Mouse (Mus musculus) spleen, adult 12 weeks (tissue): ENCODE measurements around the gene Frrs1l.
A peak's percentile ranks its signal among the peaks of the same experiment; 100 is the strongest.

ENCODE experiments used
- DNase-seq: peaks from one replicate; pipeline ENCODE4 v3.0.0; 2022; ENCODE audit warnings: low spot score

Frrs1l gene

DNA sequence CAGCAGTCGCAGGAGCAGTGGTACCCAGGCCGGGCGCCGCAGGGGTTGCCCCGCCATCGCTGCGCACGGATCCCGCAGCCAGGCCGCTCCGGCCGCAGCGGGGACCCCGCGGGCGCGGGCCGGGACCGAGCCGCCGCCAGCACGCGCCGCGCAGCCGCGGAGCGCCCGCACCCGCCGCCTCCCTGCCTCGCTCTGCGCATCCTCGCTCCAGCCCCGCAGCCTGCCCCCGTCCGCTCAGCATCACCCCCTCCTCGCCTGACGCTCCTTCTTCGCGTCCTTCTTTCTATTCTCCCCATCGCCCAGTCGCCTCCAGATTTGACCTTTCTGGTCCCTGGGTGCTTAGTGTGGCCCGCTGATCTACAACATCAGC, at the start of gene Frrs1l:
Gene Frrs1l (minus strand): TSS at position 177 of the 370 bp plus-strand sequence.
- DNase-seq: no peak

GRCm38 (mm10) chr4:57039127-57040031, 49.2 kb upstream of the Frrs1l start:
- no peak for DNase-seq

- no peak for DNase-seq
Measured at GRCm38 (mm10) chr4:57037554-57037953, 47.4 kb upstream of the Frrs1l start.

GRCm38 (mm10) chr4:57034169-57034568, 44.0 kb upstream of the Frrs1l start:
- DNase-seq: no peak

DNA sequence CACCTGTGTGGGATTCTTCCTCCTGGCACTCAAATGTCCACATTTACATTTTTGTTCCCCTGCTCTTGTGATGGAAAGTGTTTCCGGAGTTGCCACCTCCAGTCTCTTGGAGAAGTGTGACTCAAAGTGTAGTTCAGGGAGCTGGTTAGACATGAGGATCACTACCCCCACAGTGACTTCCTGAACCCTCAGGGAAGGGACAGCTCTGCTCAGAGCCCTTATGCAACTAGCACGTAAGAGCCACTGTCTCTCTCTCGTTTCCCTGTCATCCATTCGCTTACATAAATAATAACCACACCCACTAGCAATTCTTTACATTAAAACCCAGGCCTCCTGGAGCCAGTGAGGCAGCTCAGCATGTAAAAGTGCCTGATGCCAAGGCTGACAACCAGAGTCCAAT, 41.2 kb upstream of the Frrs1l start:
- no peak for DNase-seq

DNA sequence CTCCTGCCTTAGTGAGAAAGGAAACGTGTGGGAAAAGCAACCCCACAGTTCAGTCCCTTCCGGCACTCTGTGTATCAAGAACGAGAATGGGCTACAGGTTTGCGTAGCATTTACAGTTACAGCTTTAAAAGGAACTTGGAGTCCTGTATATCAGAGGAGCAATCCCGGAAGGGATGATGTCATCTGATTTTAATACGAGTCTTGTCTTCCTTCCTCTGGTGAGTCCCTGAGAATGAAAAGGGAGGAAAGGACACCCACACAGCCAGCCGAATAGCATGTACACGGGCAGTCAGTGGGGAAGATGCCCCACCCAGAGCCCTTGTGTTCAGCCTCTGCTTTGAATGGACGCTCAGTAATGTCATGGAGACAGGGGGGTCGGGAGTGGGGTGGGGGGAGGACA, 37.8 kb upstream of the Frrs1l start:
- DNase-seq: no peak

DNA sequence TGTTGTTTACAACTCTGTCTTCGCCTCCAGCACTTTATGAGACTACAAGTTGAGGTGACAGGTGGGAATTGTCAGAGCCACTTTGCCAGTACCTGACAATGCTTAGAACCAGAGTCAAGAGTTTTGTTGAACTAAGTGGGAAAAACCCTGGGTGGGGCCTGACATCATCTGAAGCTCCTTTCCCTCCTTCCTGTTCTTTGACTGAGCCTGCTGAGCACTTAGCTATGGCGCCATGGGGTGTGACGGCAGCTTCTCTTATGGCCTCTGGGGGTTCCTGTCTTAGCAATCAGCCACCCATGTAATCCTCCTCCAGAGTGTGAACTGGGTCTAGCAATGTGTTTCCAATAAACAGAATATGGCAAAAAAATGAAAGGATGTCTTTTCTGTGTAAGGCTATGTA, 33.3 kb upstream of the Frrs1l start:
- peak; percentile 13 for DNase-seq

- no peak for DNase-seq
Measured at GRCm38 (mm10) chr4:57021288-57021687, 31.1 kb upstream of the Frrs1l start.

- DNase-seq: peak; percentile 37
Measured at GRCm38 (mm10) chr4:57017229-57017628, 27.0 kb upstream of the Frrs1l start.

DNA sequence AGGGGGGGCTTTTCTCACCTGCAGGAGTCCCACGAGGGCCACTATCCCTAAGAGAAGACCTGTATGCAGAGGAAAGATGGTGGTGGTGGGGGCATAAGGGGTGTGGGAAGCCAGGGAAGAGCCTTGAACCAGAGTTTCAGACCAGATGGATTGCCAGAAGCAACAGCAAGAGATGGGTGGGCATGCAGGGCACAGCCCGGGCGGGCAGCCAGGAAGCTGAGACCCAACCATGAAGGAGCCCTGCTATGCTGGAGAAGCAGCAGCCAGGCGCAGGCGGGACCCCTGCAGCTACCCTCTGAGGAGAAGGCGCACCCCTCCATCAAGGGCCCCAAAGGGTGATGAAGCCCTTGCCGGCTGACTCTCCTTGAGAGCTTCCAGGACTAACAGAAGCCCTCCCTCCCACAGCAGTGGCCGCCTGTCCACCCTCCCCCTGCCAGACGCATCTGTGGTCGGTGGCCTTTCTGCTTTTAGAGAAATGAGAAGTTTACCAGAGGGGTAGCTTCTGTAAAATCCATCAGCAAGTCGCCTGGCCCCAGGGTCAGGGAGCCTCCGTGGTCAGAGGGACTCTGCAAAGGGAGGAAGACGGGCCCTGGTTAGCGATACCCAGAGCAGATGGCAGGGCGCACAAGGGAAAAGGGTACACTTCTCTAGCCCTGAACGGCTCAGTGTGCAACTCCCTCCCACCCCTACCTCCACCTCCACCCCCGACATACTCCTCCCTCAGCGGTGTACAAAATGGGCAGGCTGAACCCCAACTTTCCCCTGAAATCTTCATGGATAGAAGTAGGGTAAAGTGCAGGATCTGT, 26.4 kb upstream of the Frrs1l start:
- no peak for DNase-seq

- DNase-seq: no peak
Measured at GRCm38 (mm10) chr4:57015032-57015431, 24.8 kb upstream of the Frrs1l start.

GRCm38 (mm10) chr4:57011454-57012046, 21.4 kb upstream of the Frrs1l start:
- DNase-seq: no peak

GRCm38 (mm10) chr4:57010919-57011318, 20.7 kb upstream of the Frrs1l start:
- DNase-seq: no peak

- no peak for DNase-seq
Measured at GRCm38 (mm10) chr4:57010425-57010824, 20.2 kb upstream of the Frrs1l start.

DNA sequence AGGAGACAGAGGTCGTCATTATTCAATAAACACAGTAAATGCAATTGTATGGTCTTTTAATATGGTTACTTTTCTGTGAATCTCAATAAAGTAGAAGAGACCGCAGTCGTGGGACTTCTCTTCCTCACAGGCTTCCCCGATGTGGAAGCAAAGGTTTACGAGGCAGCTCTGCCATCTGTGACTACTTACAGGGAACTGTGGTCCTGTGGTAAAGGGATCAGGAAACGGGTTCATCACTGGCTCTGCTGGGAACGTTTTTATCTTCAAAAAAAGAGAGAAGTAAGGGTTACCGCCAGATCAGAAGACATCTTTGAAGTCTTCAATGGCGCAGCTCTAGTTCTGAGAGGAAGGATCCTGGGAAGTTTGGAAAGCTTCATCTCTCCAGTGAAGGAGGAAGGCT, 17.5 kb upstream of the Frrs1l start:
- no peak for DNase-seq

GRCm38 (mm10) chr4:57005011-57005410, 14.8 kb upstream of the Frrs1l start:
- no peak for DNase-seq

DNA sequence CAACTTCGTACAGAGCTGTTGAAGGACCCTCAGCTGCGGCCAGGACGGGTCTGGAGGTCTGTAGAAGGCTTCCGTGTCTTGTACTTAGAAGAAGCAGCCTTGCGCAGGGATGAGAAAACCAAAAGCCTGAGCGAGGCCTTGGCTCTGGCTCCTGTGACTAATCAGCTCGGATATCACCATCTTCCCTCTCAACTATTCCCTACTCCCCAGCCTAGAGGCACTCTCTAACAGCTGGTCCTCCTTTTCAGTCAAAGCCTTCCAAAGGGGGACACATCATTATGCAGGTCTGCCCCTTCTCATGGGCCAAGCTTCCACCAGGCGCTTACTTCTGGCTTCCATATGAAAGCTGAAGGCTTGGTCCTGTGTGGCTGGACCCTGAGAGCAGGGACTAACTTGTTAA, 13.7 kb upstream of the Frrs1l start:
- DNase-seq: no peak

GRCm38 (mm10) chr4:57002751-57003150, 12.6 kb upstream of the Frrs1l start:
- no peak for DNase-seq

DNA sequence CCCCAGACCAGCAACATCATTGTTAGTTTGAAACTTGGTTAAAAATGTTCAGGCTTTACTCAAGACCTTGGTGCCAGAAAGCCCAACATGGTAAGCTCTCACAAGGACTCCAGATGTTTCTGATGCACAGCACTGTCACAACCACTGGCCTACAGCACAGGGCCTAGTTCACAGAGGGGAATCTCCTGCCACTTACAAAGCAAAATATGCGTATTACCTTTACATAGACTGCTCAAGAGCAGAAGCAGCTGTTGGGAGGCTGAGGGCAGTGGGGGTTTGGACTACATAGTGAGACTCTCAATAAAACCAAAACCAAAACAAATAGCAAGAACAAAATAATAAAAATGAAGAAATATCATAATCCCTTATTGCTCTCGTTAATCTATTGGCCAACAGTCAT, 11.2 kb upstream of the Frrs1l start:
- DNase-seq: no peak

- DNase-seq: no peak
Measured at GRCm38 (mm10) chr4:56993331-56993730, 3.1 kb upstream of the Frrs1l start.

DNA sequence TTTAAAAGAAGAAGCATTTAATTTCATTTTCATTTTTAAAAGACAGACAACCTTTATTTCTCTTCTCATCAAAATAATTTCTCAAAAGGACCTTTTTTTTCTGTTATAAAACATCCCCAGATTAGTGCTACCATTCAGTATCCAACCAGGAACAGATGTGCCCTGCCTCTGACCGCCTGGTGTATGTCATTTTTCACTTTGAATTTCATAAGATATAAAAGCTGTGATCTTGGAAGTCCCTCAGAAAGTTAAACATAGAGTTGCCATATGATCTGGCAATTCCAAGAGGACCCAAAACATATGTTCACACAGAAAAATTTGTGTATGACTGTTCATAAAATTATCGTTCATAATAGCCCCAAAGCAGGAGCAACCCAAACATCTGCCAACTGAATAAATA, 1.8 kb upstream of the Frrs1l start:
- no peak for DNase-seq

DNA sequence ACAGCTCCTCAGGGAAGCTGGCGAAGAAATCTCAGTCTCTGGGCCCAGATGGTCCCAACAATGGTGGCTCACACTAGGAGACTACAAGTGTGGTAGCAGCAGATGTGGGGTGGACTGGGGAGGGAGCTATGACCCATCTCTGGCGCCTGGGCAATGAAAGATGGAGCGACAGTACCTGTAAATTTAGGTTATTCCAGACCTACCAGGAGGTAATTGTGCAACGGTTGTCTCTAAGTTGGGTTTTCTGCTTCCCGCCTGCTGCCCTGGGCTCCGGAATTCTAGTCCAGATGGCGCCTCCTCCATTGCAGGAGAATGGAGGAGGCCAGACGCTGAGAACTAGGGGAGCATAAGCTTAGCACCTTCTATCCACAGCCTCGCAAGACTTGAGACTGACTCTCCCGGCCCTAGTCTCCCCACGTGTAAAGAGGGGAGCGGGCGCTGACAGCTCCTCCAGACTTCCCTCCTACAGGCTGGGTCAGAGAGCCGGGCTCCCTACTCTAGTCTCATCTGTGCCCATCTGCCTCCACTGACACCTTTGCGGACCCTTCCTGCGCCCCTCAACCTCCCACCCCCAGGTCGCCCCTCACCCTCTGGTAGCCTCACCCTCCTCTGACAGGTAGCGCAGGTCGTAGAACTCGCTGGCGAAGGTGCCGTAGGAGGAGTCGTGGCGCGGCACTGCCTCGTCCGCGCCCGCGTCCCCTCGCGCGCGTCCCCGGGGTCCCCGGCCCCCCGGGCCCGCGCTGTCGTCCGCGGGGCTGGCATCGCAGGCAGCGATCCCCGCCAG, 568 bp downstream of the Frrs1l start:
- no peak for DNase-seq
